Mouse (Mus musculus) embryo, embryonic 10.5 days (tissue): Measurements from ENCODE around the gene Kif18b.

Experiments
- DNase-seq: peaks from one replicate; pipeline ENCODE4 v3.0.0-alpha.2; 2015; ENCODE audit warnings: low spot score

Gene Kif18b

GRCm38 (mm10) chr11:102937529-102938182 lies 12.7 kb upstream of the Kif18b start:
- no peak for DNase-seq

GRCm38 (mm10) chr11:102936272-102936671 lies 11.3 kb upstream of the Kif18b start:
- peak; percentile 50 for DNase-seq

- no peak for DNase-seq
Measured at GRCm38 (mm10) chr11:102930672-102931071, 5.7 kb upstream of the Kif18b start.

GRCm38 (mm10) chr11:102925351-102925717 lies 410 bp upstream of the Kif18b start:
- peak; percentile 84 for DNase-seq

GRCm38 (mm10) chr11:102921491-102921890 lies 3.4 kb downstream of the Kif18b start:
- DNase-seq = no peak

- no peak for DNase-seq
Measured at GRCm38 (mm10) chr11:102918077-102918476, 6.8 kb downstream of the Kif18b start.

- no peak for DNase-seq
Measured at GRCm38 (mm10) chr11:102915380-102915779, 9.5 kb downstream of the Kif18b start.

GRCm38 (mm10) chr11:102911376-102911775 lies 13.5 kb downstream of the Kif18b start:
- DNase-seq = no peak

- DNase-seq = no peak
Measured at GRCm38 (mm10) chr11:102903654-102904053, 21.3 kb downstream of the Kif18b start.

- no peak for DNase-seq
Measured at GRCm38 (mm10) chr11:102902107-102902506, 22.8 kb downstream of the Kif18b start.

GRCm38 (mm10) chr11:102901199-102901598 lies 23.7 kb downstream of the Kif18b start:
- DNase-seq = no peak

GRCm38 (mm10) chr11:102900763-102901162 lies 24.2 kb downstream of the Kif18b start, which contains the start of gene Gfap:
Gfap (minus strand) TSS chr11:102900912.
- DNase-seq = peak; percentile 91

- DNase-seq = no peak
Measured at GRCm38 (mm10) chr11:102898408-102898807, 26.5 kb downstream of the Kif18b start.

- DNase-seq = no peak
Measured at GRCm38 (mm10) chr11:102896641-102897040, 28.3 kb downstream of the Kif18b start.

- DNase-seq = no peak
Measured at GRCm38 (mm10) chr11:102895779-102896178, 29.1 kb downstream of the Kif18b start.

GRCm38 (mm10) chr11:102894716-102895115 lies 30.2 kb downstream of the Kif18b start:
- no peak for DNase-seq

- DNase-seq = peak; percentile 86
Measured at GRCm38 (mm10) chr11:102893015-102893651, 31.8 kb downstream of the Kif18b start.

GRCm38 (mm10) chr11:102890096-102890495 lies 34.8 kb downstream of the Kif18b start:
- DNase-seq = no peak

GRCm38 (mm10) chr11:102888135-102888534 lies 36.8 kb downstream of the Kif18b start:
- DNase-seq = no peak

GRCm38 (mm10) chr11:102887433-102887832 lies 37.5 kb downstream of the Kif18b start:
- DNase-seq = no peak

GRCm38 (mm10) chr11:102884616-102885219 lies 40.2 kb downstream of the Kif18b start, which contains the start of gene Fam187a:
Fam187a (plus strand) TSS chr11:102885169.
- no peak for DNase-seq

- DNase-seq = peak; percentile 10
Measured at GRCm38 (mm10) chr11:102881314-102882198, 43.4 kb downstream of the Kif18b start.
